Mouse (Mus musculus) adrenal gland, postnatal 14 days (tissue): Measurements from ENCODE around the gene Fxyd5. TPM values are rescaled to one million over a fixed set of nuclear protein-coding genes. Genes with fewer than 3 reads are reported as not detected.

Experiments
- DNase-seq: peaks from one replicate; pipeline ENCODE4 v3.0.0; 2021; ENCODE audit warnings: mixed read lengths
- long read RNA-seq, 2 experiments: library from polyadenylated mRNA; stranded (forward); transcript quantifications; one replicate each; pipeline ENCODE4 v2.0.0; 2021
- total RNA-seq: library from RNA; stranded (reverse); gene quantifications from 2 replicates; pipeline ENCODE4 v1.2.3, GENCODE M21; 2021

Fxyd5 gene
- total RNA-seq = 32.7 and 63.0 TPM in 2 replicates
- long read RNA-seq, experiment 1, transcript Fxyd5-207 (9 exons, 1,172 nt) = major isoform, 14 of 26 reads
- long read RNA-seq, experiment 1, transcript Fxyd5-201 (9 exons, 803 nt) = minor isoform, 5 of 26 reads
- long read RNA-seq, experiment 1, partial matches to known transcripts = 1 of 26 reads
- long read RNA-seq, experiment 1, other reads (novel, unspliced or antisense) = 5 of 26 reads
- long read RNA-seq, experiment 2, transcript Fxyd5-207 (9 exons, 1,172 nt) = major isoform, 7 of 13 reads
- long read RNA-seq, experiment 2, partial matches to known transcripts = 0 of 13 reads
- long read RNA-seq, experiment 2, other reads (novel, unspliced or antisense) = 0 of 13 reads

GRCm38 (mm10) chr7:31042431-31042910 is at the start of gene Fxyd5:
Gene Fxyd5 (minus strand): TSS chr7:31042481.
- no peak for DNase-seq

GRCm38 (mm10) chr7:31089721-31090120 is 47.4 kb upstream of the Fxyd5 start:
- no peak for DNase-seq

- peak; percentile 53 for DNase-seq
Observed at GRCm38 (mm10) chr7:31088206-31088605, 45.9 kb upstream of the Fxyd5 start.

DNA sequence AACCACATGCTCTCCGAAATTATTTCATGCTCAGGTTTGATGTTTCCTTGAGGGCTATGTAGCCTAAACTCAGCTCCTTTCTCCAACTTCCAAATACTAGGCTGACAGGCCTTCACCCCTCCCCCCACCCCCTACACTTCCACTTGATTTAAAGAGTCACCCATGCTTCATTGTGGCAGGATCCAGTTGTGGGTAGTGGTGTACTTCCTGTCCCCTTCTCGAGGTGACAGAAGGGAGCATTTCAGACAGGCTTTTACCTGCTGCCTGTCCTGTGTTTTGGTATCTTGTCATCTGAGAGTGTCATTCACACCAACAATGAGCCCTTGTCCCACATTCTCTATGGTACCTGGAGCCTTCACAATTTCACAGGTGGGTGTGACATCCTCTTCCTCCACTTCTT is 45.0 kb upstream of the Fxyd5 start:
- no peak for DNase-seq

- no peak for DNase-seq
Observed at GRCm38 (mm10) chr7:31086175-31086755, 44.0 kb upstream of the Fxyd5 start.

- peak; percentile 39 for DNase-seq
Observed at GRCm38 (mm10) chr7:31085171-31085570, 42.9 kb upstream of the Fxyd5 start.

DNA sequence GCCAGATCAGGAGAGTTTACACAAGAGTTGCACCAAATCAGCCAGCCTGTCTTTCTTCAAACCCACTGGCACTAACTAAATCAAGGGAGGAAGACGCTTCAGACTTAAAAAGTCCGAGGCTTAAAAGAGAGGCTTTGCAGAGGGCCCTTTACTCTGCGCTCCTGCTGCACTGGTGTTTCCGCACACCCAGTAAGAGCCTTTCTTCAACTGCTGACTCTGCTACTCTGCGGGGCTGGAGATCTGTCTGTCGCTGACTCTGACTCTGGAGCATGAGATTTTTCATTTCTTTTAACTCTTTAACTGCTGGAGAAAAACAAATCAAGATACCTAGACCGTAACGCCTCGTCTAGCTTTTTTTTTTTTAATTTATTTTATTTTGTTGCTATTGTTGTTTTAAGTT is 41.9 kb upstream of the Fxyd5 start:
- DNase-seq = no peak

DNA sequence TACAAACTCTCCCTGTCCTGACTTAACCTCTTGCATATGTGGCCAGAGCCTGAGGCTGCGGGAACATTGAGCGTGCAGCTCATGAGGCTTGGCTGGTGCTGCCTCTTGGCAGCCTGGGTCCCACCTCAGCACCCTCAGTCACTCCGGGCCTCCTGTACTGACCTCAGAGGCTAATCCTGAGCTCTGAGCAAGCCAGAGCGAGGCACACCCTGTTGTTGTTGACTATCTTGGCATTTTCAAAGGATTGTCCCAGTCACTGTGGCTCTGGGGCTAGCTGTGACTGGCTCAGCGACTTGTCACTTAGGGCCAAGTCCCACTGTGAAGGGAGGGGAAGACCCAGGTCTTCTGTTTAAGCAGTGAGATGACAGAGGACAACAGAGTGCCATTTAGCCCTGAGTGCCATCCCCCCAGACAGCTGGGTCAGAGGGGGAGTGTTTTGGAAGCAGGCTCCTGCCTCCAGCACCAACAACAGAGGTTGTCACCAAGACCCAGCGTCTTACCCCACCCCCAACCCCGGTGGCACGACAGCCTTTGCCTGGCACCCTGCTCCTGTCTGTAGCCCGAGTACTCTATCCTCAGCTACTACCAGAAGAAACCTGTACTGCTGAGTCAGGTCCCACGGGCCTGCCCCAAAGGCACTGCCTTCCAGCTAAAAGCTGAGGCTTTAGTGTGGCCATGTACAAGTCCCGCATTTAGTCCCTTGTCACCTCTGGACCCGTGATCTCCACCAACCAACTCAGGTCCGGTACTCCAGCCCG is 40.7 kb upstream of the Fxyd5 start:
- DNase-seq = peak; percentile 72

- DNase-seq = no peak
Observed at GRCm38 (mm10) chr7:31082106-31082505, 39.8 kb upstream of the Fxyd5 start.

DNA sequence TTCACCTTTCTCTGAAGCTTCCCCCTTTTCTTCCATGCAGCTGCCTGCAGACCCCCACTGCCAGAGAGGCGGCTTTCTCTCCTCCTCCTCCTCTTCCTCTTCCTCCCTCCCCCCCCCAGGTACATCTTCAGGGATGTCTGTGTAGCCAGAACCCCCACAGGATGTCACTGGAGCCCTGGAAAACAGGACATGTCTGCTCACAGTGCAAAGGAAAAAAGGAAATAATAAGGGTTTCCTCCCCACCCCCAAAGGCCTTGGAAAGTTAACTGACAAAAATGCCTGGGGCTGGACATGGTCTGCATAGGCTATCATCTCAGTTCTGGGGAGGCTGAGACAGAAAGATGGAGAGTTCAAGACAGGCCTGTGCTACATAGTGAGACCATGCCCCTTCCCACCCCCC is 38.8 kb upstream of the Fxyd5 start:
- DNase-seq = no peak

DNA sequence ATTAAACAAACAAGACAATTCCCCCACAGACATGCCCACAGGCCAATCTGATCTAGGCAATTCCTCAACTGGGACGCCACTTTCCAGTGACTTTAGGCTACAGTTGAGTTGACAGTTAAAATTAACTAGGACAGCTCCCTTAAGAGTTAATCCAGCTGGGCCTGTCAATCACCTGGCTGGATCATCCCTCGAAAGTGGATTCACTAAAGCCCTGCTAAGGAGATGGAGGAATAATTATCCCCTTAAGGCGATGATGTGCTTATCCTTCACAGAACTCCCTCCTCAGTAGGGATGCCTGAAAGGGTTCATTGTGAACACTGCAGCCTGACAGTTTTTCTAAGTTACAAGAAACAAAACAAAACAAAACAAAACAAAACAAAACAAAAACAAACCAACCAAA is 38.3 kb upstream of the Fxyd5 start:
- DNase-seq = no peak

GRCm38 (mm10) chr7:31079670-31080069 is 37.4 kb upstream of the Fxyd5 start:
- DNase-seq = no peak

GRCm38 (mm10) chr7:31077885-31078445 is 35.7 kb upstream of the Fxyd5 start:
- peak; percentile 61 for DNase-seq

DNA sequence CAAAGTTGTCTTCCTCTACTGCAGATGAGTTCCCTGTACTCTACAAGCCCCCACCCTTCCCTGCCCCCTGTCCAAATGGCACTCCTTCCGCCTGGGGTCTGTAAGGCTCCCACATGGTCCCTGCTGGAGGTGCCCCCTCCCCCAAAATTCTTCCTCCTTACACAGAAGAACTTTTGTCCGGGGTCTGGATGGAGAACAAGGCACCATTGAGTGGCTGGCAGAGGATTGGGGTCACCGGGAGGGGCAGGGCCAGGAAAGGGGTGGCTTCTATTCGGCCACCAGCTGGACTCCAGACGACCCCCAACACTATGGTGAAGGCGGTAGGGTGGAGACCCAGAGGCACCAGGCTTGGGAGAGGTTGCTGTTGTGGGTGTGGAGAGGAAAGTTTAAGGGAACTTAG is 35.2 kb upstream of the Fxyd5 start:
- no peak for DNase-seq

DNA sequence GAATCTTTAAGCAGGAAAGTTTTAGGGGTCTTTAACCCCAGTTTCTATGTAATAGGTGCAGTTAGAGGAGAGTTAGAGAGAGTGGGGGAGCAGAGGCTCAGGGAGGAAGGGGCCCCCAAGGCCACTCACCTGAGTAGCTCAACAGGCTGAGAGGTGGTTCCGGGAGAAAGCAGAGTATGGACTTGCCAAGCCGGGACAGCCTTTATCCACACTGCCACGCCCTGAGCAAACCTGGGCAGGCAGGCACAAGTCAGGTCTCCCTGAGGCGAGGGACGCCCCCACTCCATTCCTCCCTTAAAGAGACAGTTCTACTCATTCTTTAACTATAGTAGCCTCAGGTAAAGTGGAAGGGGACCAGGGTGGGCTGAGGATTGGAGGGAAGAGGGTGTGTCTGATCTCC is 34.2 kb upstream of the Fxyd5 start, which contains the start of gene Fxyd3:
Fxyd3 (minus strand) TSS at position 213 of the 400 bp plus-strand sequence.
- no peak for DNase-seq

- no peak for DNase-seq
Observed at GRCm38 (mm10) chr7:31074713-31075069, 32.4 kb upstream of the Fxyd5 start.

DNA sequence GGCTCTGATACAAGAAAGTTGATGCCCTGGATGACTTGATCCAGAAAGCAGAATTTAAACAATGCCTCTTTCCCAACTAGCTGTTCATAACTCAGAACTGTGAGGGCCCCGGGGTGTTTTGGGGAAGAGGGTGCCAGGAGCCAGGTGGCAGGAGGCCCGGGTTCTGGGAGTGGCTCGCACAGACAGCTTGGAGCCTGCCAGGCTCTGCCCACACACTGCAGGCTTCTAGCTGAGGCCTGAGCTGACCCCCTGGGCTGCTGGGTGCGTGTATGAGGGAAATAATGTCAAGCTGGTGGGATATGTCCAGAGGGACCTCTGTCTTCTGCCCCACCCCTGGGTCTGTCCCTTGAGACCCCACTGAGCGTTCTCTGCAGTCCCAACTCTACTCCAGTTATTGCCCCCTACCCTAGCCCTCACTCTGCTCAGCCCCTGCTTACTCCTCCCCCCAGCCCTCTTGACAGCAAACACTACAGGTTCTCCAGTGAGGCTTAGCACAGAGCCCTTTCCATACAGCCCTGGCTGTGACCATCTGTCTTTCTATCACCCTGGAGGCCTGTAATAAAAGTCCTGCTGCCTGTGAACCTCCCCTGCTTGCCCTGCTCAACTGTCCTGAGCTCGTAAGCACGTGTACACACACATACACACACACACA is 31.9 kb upstream of the Fxyd5 start:
- DNase-seq = no peak

DNA sequence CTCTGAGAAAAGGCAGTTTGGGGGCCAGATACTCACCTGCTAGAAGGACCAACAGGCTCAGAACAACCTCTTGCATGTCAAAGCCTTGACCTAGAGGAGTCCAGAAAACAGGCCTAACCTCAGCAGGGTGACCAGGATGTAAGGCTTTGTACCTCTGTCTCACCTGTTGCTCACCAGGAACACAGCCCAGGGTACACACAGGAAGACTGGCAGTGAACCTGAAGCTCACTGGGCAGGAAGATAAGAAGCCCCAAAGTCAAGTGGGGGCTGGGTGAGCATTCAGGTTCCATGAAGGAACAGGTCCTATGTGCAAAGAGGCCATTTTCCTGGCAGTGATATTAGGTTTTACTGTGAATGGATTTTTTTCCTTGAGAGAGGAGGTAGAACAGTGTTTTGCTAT is 31.3 kb upstream of the Fxyd5 start:
- no peak for DNase-seq

- DNase-seq = no peak
Observed at GRCm38 (mm10) chr7:31072326-31072725, 30.0 kb upstream of the Fxyd5 start.

GRCm38 (mm10) chr7:31070324-31070723 is 28.0 kb upstream of the Fxyd5 start:
- DNase-seq = no peak

DNA sequence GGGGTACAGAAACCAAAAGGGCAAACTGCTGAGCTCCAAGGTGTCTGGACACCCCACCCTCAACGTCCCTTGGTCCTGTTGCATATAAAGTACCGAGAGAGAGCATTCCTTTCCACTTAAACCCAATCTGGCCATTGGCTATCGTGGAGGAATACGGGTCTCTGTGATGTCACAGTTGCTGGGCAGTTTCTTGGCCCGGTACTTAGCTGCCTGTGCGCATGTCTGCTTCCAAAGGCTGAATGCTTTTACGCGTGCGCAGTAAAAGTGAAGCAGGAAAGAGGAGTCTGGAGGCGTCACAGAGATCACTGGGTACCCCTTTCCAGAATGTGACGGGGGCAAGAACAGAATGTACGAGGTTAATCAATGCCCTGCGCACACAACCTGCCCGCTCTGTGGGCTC is 27.2 kb upstream of the Fxyd5 start:
- DNase-seq = no peak

GRCm38 (mm10) chr7:31067836-31068235 is 25.6 kb upstream of the Fxyd5 start:
- DNase-seq = peak; percentile 47
